Mouse (Mus musculus): Measurements from ENCODE around the gene Oaz2.

GRCm38 (mm10) chr9:65641446-65642052 lies 26.3 kb upstream of the Oaz2 start:
- no peak for TF ChIP-seq CTCF (IDR thresholded peaks at IDR 0.05; ENCODE audit: insufficient read depth, low read depth, low read length)
- TF ChIP-seq POLR2A (IDR thresholded peaks at IDR 0.05; ENCODE audit: insufficient read depth, low read depth, low read length) = no peak
